Mouse (Mus musculus) activated CD4-positive, CD25-positive, alpha-beta regulatory T cell, adult 4 months (primary cell): Measurements from ENCODE around the gene Eml3. TPM values are rescaled to one million over a fixed set of nuclear protein-coding genes. Genes with fewer than 3 reads are reported as not detected.

Source experiments
- ATAC-seq: one replicate; pipeline ENCODE4 v1.8.0; 2017
- polyA plus RNA-seq, 2 experiments: library from polyadenylated mRNA; unstranded; fragments of 100-300 nt; shearing (Covaris generic); gene quantifications; one replicate each; pipeline ENCODE4 v1.2.1; 2017

Gene Eml3
- polyA plus RNA-seq, 2 experiments from 2014 or later = 20.4 to 25.1 TPM

DNA sequence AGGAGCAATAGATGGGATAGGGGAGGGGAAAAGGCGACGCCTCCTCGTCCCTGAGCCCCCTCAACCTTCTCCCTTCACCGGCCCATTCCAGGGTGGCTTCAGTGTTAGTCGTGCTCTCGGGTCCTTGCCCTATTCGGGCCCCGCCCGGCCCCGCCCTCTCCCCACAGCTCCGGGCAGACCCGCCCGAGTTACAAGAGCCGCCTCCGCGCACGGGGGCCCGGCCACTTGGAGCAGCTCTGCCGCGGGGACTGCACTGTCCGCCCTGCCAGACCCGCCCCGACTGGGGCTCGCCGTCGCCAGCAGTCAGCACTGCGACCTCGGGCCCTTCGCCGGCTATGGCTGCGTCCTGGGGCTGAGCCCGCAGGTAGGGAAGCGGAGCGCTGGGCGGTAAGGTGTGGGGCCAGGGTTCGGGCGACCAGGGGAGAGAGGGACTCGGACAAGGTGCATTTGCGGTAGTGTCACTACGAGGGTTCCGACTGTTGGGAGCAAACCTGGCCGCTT is 59.8 kb downstream of the Eml3 start, which contains the start of gene Ahnak:
TSS of gene Ahnak (plus strand) at position 219 of the 501 bp plus-strand sequence.
- ATAC-seq = no peak

DNA sequence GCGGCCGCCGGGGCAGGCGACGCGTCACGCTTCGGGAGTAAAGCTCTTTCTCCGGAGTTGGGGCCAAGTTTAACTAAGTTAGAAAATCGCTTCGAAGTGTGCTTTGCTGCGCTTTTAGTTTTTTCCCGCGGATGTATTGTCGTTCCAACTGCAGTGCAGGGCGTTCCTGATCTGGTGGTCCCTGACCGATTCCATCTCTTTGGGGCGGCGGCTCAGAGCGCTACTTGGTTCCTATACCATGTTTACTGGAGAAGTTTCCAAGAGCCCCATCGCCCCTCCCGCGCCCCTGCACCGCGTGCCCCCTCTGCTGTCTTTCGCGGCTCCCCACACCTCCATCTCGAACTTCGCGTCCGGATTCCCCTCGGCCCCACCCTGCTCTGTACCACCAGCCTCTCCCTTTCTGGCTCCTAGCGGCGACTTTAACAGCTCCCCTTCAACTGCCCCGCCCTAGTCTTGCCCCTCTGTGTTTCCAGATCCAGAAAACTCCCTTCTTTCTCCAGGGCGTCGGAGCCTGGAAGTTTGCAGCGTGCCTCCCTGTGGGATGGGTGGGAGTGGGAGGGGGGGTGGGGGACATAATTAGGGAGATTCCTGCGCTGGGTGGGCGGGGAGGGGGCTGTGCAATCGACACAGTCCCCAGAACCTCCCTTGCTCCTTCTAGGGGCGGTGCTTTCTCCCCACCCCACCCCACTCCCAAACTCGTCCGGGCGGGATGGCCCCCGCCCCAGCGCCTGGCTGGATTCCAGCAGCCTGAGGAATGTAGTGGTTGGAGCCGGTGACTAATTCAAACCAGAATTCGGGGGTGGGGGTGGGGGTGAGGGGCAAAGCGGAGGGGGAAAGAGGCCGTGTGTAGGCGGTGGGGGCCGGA is 60.4 kb downstream of the Eml3 start:
- peak; percentile 47 for ATAC-seq

DNA sequence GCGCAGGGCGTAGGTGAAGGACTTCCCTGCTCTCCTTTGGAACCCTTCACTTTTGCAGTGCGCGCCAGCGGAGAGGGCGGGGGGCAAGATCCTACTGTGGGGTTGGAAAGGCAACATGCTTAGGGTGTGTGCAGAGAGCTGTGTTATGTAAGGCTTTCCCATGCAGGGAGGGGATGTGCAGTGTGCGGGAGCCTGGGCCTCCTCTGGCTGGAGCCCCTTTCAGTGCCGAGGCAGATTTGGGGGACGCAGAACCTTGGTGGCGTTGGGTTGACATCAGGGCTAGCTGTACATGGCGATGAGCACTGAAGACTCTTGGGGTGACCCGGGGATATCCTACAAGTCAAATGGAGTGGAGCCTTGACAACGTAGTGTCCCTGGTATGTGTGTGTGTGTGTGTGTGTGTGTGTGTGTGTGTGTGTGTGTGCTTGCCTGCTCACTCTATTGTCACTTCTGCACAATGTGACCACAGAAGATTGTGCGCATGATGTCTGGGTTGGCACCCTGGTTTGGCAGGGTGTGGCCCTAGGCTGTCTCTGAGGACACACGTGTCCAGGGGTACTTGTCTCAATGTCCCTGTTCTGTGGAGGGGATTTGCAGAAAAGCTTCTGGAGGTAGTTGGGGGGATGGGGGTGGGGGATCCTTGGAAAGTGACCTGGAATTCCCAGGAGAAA is 61.2 kb downstream of the Eml3 start:
- ATAC-seq = peak; percentile 15

Other genes starting within 250 kb of the Eml3 start
- 10 to 100 TPM; 60.3 to 69.3 TPM for gene Slc3a2, start 206.2 kb upstream of the Eml3 start, polyA plus RNA-seq
- gene Wdr74, start 193.7 kb upstream of the Eml3 start, polyA plus RNA-seq = 10 to 100 TPM; 43.3 to 70.5 TPM
- not detected for gene 1700092M07Rik, start 188.8 kb upstream of the Eml3 start, polyA plus RNA-seq
- gene Stx5a, start 188.1 kb upstream of the Eml3 start, polyA plus RNA-seq = 100 to 1,000 TPM; 109 to 113 TPM
- 100 to 1,000 TPM; 126 to 163 TPM for gene Nxf1, start 172.5 kb upstream of the Eml3 start, polyA plus RNA-seq
- 100 to 1,000 TPM; 115 to 137 TPM for gene Tmem223, start 158.6 kb upstream of the Eml3 start, polyA plus RNA-seq
- gene Tmem179b, start 155.1 kb upstream of the Eml3 start, polyA plus RNA-seq = 100 to 1,000 TPM in 1 of 2 experiments, 10 to 100 TPM in 1; 98.5 to 110 TPM
- gene Taf6l, start 143.1 kb upstream of the Eml3 start, polyA plus RNA-seq = 1 to 10 TPM; 3.5 to 6.9 TPM
- 100 to 1,000 TPM; 171 to 186 TPM for gene Polr2g, start 131.0 kb upstream of the Eml3 start, polyA plus RNA-seq
- gene Zbtb3, start 127.0 kb upstream of the Eml3 start, polyA plus RNA-seq = 1 to 10 TPM; 2.1 TPM
- gene Ttc9c, start 110.2 kb upstream of the Eml3 start, polyA plus RNA-seq = 10 to 100 TPM; 39.9 to 43.8 TPM
- 1 to 10 TPM; 6.0 to 6.1 TPM for gene Hnrnpul2, start 109.5 kb upstream of the Eml3 start, polyA plus RNA-seq
- gene AC129217.1, start 99.8 kb upstream of the Eml3 start, polyA plus RNA-seq = not detected
- gene Bscl2, start 92.1 kb upstream of the Eml3 start, polyA plus RNA-seq = 100 to 1,000 TPM in 1 of 2 experiments, 10 to 100 TPM in 1; 93.4 to 102 TPM
- 1 to 10 TPM in 1 of 2 experiments, under 1 TPM in 1; 0.42 to 1.2 TPM for gene Gng3, start 90.4 kb upstream of the Eml3 start, polyA plus RNA-seq
- gene Lrrn4cl, start 78.8 kb upstream of the Eml3 start, polyA plus RNA-seq = not detected
- gene Ubxn1, start 58.1 kb upstream of the Eml3 start, polyA plus RNA-seq = 10 to 100 TPM; 62.6 to 75.9 TPM
- 10 to 100 TPM; 85.8 to 90.4 TPM for gene Uqcc3, start 48.6 kb upstream of the Eml3 start, polyA plus RNA-seq
- 10 to 100 TPM; 63.2 to 70.9 TPM for gene Lbhd1, start 45.8 kb upstream of the Eml3 start, polyA plus RNA-seq
- not detected for gene Gm49403, start 45.6 kb upstream of the Eml3 start, polyA plus RNA-seq
- 100 to 1,000 TPM; 112 to 130 TPM for gene 1810009A15Rik, start 40.7 kb upstream of the Eml3 start, polyA plus RNA-seq
- 1 to 10 TPM in 1 of 2 experiments, not detected in 1; 1.5 TPM for gene Gm49416, start 40.6 kb upstream of the Eml3 start, polyA plus RNA-seq
- gene Ints5, start 36.5 kb upstream of the Eml3 start, polyA plus RNA-seq = 10 to 100 TPM in 1 of 2 experiments, 1 to 10 TPM in 1; 8.9 to 12.2 TPM
- 10 to 100 TPM; 40.0 to 57.3 TPM for gene Ganab, start 31.5 kb upstream of the Eml3 start, polyA plus RNA-seq
- 10 to 100 TPM; 16.3 to 18.6 TPM for gene B3gat3, start 9.2 kb upstream of the Eml3 start, polyA plus RNA-seq
- 10 to 100 TPM in 1 of 2 experiments, 1 to 10 TPM in 1; 7.7 to 11.6 TPM for gene Rom1, start 196 bp upstream of the Eml3 start, polyA plus RNA-seq
- gene Mta2, start 12.3 kb downstream of the Eml3 start, polyA plus RNA-seq = 100 to 1,000 TPM in 1 of 2 experiments, 10 to 100 TPM in 1; 58.5 to 101 TPM
- gene Tut1, start 24.3 kb downstream of the Eml3 start, polyA plus RNA-seq = 10 to 100 TPM; 21.3 to 25.1 TPM
- gene Eef1g, start 37.5 kb downstream of the Eml3 start, polyA plus RNA-seq = 100 to 1,000 TPM; 589 to 842 TPM
- 10 to 100 TPM; 47.2 to 60.1 TPM for gene Ahnak, start 59.7 kb downstream of the Eml3 start, polyA plus RNA-seq
- gene Scgb1a1, start 158.4 kb downstream of the Eml3 start, polyA plus RNA-seq = not detected
- 10 to 100 TPM; 23.1 to 40.1 TPM for gene Asrgl1, start 206.1 kb downstream of the Eml3 start, polyA plus RNA-seq